ENCODE assay signal across 8 mouse cellular contexts in the genomic region with DNA sequence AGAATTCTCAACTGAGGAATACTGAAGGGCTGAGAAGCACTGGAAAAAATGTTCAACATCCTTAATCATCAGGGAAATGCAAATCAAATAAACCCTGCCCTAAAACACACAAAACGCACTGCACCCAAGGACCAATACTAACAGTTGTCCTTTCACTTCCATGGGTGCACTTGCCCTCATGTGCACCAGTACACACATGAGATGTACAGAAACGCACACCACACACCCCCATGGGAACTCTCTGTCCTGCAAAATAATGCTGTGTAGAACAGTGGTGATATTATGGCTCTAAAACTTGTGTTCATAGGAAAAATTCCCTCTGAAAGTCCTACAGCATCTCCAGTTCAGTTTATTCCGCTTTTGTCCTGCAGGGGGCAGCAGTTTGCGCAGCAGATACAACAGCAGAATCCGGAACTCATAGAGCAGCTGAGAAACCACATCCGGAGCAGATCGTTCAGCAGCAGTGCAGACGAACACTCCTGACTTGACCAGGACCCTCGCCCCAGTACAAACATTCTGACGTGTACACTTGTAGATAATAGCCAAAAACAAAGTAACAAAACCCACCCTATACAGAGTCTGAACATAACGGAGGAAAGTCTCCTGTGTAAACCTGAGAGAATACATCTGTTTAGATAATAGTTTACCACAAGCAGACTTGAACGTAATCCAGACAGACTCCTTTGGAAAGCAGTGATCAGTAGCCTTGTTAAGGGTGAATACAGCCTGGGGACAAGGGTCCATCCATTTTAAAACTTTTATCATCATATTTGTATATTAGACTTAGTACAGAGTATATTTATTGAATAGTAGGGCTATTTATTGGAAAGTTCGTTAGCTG. TPM values are rescaled to one million over a fixed set of nuclear protein-coding genes. Genes with fewer than 3 reads are reported as not detected.
A peak's percentile ranks its signal among the peaks of the same experiment; 100 is the strongest.
DNase-seq lines count a peak whose midpoint lies in the region; ATAC-seq and TF ChIP-seq lines count a peak whose summit lies in the region.

No protein-coding gene starts in this region.

- peak; percentile 87 for DNase-seq in MEL (ENCODE audit: low read depth, low spot score)
- DNase-seq in cerebellum, adult 11 months, result peak; percentile 66
- peak; percentile 4 for DNase-seq in heart, postnatal 25 days (ENCODE audit: low spot score)
- DNase-seq in layer of hippocampus, adult 9-10 months (ENCODE audit: low spot score), result peak; percentile 76
- peak; percentile 85 for DNase-seq in lung, postnatal 0 days (ENCODE audit: low spot score)
- DNase-seq in ovary, postnatal 36 days (ENCODE audit: low spot score), result peak; percentile 66
- peak; percentile 88 for DNase-seq in thymus, postnatal 14 days

- WGBS in forebrain, embryonic 15.5 days, result 40% methylated on average over 13 of the region's 13 CpGs
- WGBS in lung, postnatal 0 days, result 31% methylated on average over 13 of the region's 13 CpGs

- peak; percentile 76 for ATAC-seq in forebrain, embryonic 15.5 days (replicated peaks)
- peak; percentile 63 for ATAC-seq in lung, postnatal 0 days

- peak; percentile 43 for TF ChIP-seq RAD21 in MEL (IDR thresholded peaks at IDR 0.05; ENCODE audit: low read depth, low read length)

- peak overlapping the region; percentile 50 for H3K9ac ChIP-seq in MEL (ENCODE audit: control insufficient read depth, low read depth, low read length, poor library complexity, severe bottlenecking)
- no peak overlapping the region for H3K9ac ChIP-seq in forebrain, embryonic 15.5 days (replicated peaks)
- H3K9ac ChIP-seq in lung, postnatal 0 days (replicated peaks; ENCODE audit: low read depth), result no peak overlapping the region

- peak in 1 of 2 experiments; percentile 51; a peak in 2 of 4 replicates for TF ChIP-seq POLR2A in MEL (IDR thresholded peaks at IDR 0.05; ENCODE audit: control insufficient read depth in 1 of 2, insufficient read depth in 1 of 2, low read depth in 1 of 2, low read length in 2 of 2, poor library complexity in 1 of 2)

- peak; percentile 19 to 50; a peak in 1 of 4 replicates for TF ChIP-seq EP300 in MEL (IDR thresholded peaks at IDR 0.05; ENCODE audit: low read depth in 1 of 2, low read length in 2 of 2)
- TF ChIP-seq EP300 in lung, postnatal 0 days (IDR thresholded peaks at IDR 0.05), result no peak

- peak overlapping the region; percentile 37 to 56 for H3K4me3 ChIP-seq in MEL (ENCODE audit: control insufficient read depth in 1 of 2, insufficient read depth in 1 of 2, low read depth in 2 of 2, low read length in 2 of 2)
- H3K4me3 ChIP-seq in forebrain, embryonic 15.5 days, result no peak overlapping the region
- no peak overlapping the region for H3K4me3 ChIP-seq in lung, postnatal 0 days (ENCODE audit: low read depth, low read length)

- H3K79me2 ChIP-seq in MEL (ENCODE audit: control insufficient read depth, insufficient read depth, low read length, poor library complexity), result no peaks in the 10 kb centered on the region

- H3K4me1 ChIP-seq in MEL (ENCODE audit: control insufficient read depth in 1 of 2, insufficient read depth in 2 of 2, low read length in 2 of 2), result no peaks in the 10 kb centered on the region
- 0 out of 2 replicates have a peak, but pooled peaks cover 3% of the 10 kb centered on the region for H3K4me1 ChIP-seq in forebrain, embryonic 15.5 days
- no peaks in the 10 kb centered on the region for H3K4me1 ChIP-seq in lung, postnatal 0 days (ENCODE audit: insufficient read depth, low read depth, low read length)

- TF ChIP-seq CTCF in MEL (IDR thresholded peaks at IDR 0.05 in 2 of 3, conservative IDR thresholded peaks at IDR 0.05 in 1 of 3; ENCODE audit: control insufficient read depth in 1 of 3, insufficient read depth in 1 of 3, low read depth in 2 of 3, low read length in 3 of 3, poor library complexity in 1 of 3, severe bottlenecking in 1 of 3), result peak; percentile 85 to 96 (median 89)
- peak; percentile 89 for TF ChIP-seq CTCF in lung, postnatal 0 days (IDR thresholded peaks at IDR 0.05)

- no peak overlapping the region for H3K27ac ChIP-seq in MEL (ENCODE audit: control insufficient read depth, low read depth, low read length)
- H3K27ac ChIP-seq in forebrain, embryonic 15.5 days (replicated peaks), result no peak overlapping the region
- no peak overlapping the region for H3K27ac ChIP-seq in lung, postnatal 0 days (ENCODE audit: low read length)

- intact Hi-C loops in heart, postnatal 25 days (cut with DNase I), result no loop called here

- H3K9me3 ChIP-seq in MEL (replicated peaks; ENCODE audit: insufficient read depth, low read length), result no peaks in the 10 kb centered on the region
- no peaks in the 10 kb centered on the region for H3K9me3 ChIP-seq in forebrain, embryonic 15.5 days
- no peaks in the 10 kb centered on the region for H3K9me3 ChIP-seq in lung, postnatal 0 days (ENCODE audit: low read length)

- no peaks in the 10 kb centered on the region for H3K27me3 ChIP-seq in MEL (ENCODE audit: control insufficient read depth in 1 of 2, insufficient read depth in 2 of 2, low read length in 2 of 2)
- no peaks in the 10 kb centered on the region for H3K27me3 ChIP-seq in forebrain, embryonic 15.5 days
- H3K27me3 ChIP-seq in lung, postnatal 0 days (replicated peaks; ENCODE audit: insufficient read depth, low read length), result no peaks in the 10 kb centered on the region

- H3K4me2 ChIP-seq in forebrain, embryonic 15.5 days (replicated peaks), result no peak overlapping the region
- peak overlapping the region; percentile 20; the same call in 1 of the 2 replicates for H3K4me2 ChIP-seq in lung, postnatal 0 days (replicated peaks; ENCODE audit: low read depth, low read length)

- H3K36me3 ChIP-seq in MEL (ENCODE audit: control insufficient read depth in 1 of 2, insufficient read depth in 2 of 2, low read length in 2 of 2), result peaks cover 0 to 3% of the 10 kb centered on the region in 2 experiments; a peak in 3 of 4 replicates
- peaks cover 61% of the 10 kb centered on the region for H3K36me3 ChIP-seq in forebrain, embryonic 15.5 days
- peaks cover 19% of the 10 kb centered on the region; the same call in 1 of the 2 replicates for H3K36me3 ChIP-seq in lung, postnatal 0 days (ENCODE audit: insufficient read depth, low read length)

TF ChIP-seq in MEL, 35 proteins besides CTCF, POLR2A, EP300 and RAD21 (continues in another document):
- TF ChIP-seq SIN3A (IDR thresholded peaks at IDR 0.05; ENCODE audit: low read length) (peak; percentile 88), MYC (IDR thresholded peaks at IDR 0.05; ENCODE audit: low read depth, low read length) (no peak), JUND (IDR thresholded peaks at IDR 0.05; ENCODE audit: low read depth, low read length) (no peak), ZC3H11A (IDR thresholded peaks at IDR 0.05; ENCODE audit: low read depth, low read length) (peak; percentile 36; the same call in 1 of the 2 replicates), GATA1 (IDR thresholded peaks at IDR 0.05; ENCODE audit: low read depth, low read length) (no peak), UBTF (IDR thresholded peaks at IDR 0.05; ENCODE audit: borderline replicate concordance, insufficient read depth, low read depth, low read length) (no peak), MAX (IDR thresholded peaks at IDR 0.05; ENCODE audit: low read length) (no peak), ETS1 (IDR thresholded peaks at IDR 0.05; ENCODE audit: low read depth, low read length) (peak; percentile 84), POLR2AphosphoS2 (IDR thresholded peaks at IDR 0.05; ENCODE audit: low read length) (peak; percentile 69), SMC3 (IDR thresholded peaks at IDR 0.05; ENCODE audit: low read depth, low read length) (peak; percentile 57), NELFE (IDR thresholded peaks at IDR 0.05; ENCODE audit: low read depth, low read length) (peak; percentile 47; the same call in 1 of the 2 replicates), ZKSCAN1 (IDR thresholded peaks at IDR 0.05; ENCODE audit: low read depth, low read length) (no peak), TBP (IDR thresholded peaks at IDR 0.05; ENCODE audit: low read depth, low read length) (0 out of 2 replicates have a peak, but pooled peaks have one; percentile 31), BHLHE40 (IDR thresholded peaks at IDR 0.05; ENCODE audit: borderline replicate concordance, low read depth, low read length) (peak; percentile 36; the same call in 1 of the 2 replicates), RCOR1 (IDR thresholded peaks at IDR 0.05; ENCODE audit: low read depth, low read length) (no peak), HCFC1 (IDR thresholded peaks at IDR 0.05; ENCODE audit: low read depth, low read length) (peak; percentile 80)

RNA-seq across cellular contexts. Expression of gene Sgtb, which starts 30.0 kb away (rescaled TPM):
- total RNA-seq in MEL (2012; rRNA removed), result 0.03 TPM in 1 of 2 replicates, not detected in the other
- polyA plus RNA-seq in MEL (2012; ENCODE audit: insufficient read depth in 1 of 2, insufficient read length in 2 of 2, low read depth in 1 of 2, low replicate concordance in 2 of 2, missing spikeins in 1 of 2), result under 1 TPM in 1 of 2 experiments, not detected in 1; 0.11 TPM
- 32.2 and 34.4 TPM in 2 replicates for polyA plus RNA-seq in forebrain, embryonic 15.5 days (2015; fragmentation: Nextera tagmentation; extraction: Ambion mirVana)
- 1 to 10 TPM in 1 of 2 experiments, under 1 TPM in 1; 0.75 to 1.6 TPM for total RNA-seq in heart, postnatal 25 days (2021)
- polyA plus RNA-seq in lung, postnatal 0 days (2015; fragmentation: Nextera tagmentation; extraction: Ambion mirVana), result 4.7 and 5.5 TPM in 2 replicates

RNA-seq across cellular contexts. Expression of gene Nln, which starts 30.2 kb away (rescaled TPM):
- total RNA-seq in MEL (2012; rRNA removed), result 14.2 and 15.4 TPM in 2 replicates
- polyA plus RNA-seq in MEL (2012; ENCODE audit: insufficient read depth in 1 of 2, insufficient read length in 2 of 2, low read depth in 1 of 2, low replicate concordance in 2 of 2, missing spikeins in 1 of 2), result 100 to 1,000 TPM in 1 of 2 experiments, 10 to 100 TPM in 1; 16.1 to 229 TPM
- 35.7 and 38.1 TPM in 2 replicates for polyA plus RNA-seq in forebrain, embryonic 15.5 days (2015; fragmentation: Nextera tagmentation; extraction: Ambion mirVana)
- total RNA-seq in heart, postnatal 25 days (2021), result 10 to 100 TPM; 11.2 to 11.6 TPM
- polyA plus RNA-seq in lung, postnatal 0 days (2015; fragmentation: Nextera tagmentation; extraction: Ambion mirVana), result 13.0 and 16.7 TPM in 2 replicates

RNA-seq across cellular contexts. Expression of gene Trappc13, which starts 38.7 kb away (rescaled TPM):
- total RNA-seq in MEL (2012; rRNA removed), result 33.4 and 33.5 TPM in 2 replicates
- 10 to 100 TPM in 1 of 2 experiments, not detected in 1; 28.3 TPM for polyA plus RNA-seq in MEL (2012; ENCODE audit: insufficient read depth in 1 of 2, insufficient read length in 2 of 2, low read depth in 1 of 2, low replicate concordance in 2 of 2, missing spikeins in 1 of 2)
- 69.5 and 69.7 TPM in 2 replicates for polyA plus RNA-seq in forebrain, embryonic 15.5 days (2015; fragmentation: Nextera tagmentation; extraction: Ambion mirVana)
- total RNA-seq in heart, postnatal 25 days (2021), result 10 to 100 TPM; 32.4 to 34.0 TPM
- 30.8 and 33.2 TPM in 2 replicates for polyA plus RNA-seq in lung, postnatal 0 days (2015; fragmentation: Nextera tagmentation; extraction: Ambion mirVana)

RNA-seq across cellular contexts. Expression of gene Trim23, which starts 39.0 kb away (rescaled TPM):
- 8.5 and 8.6 TPM in 2 replicates for total RNA-seq in MEL (2012; rRNA removed)
- polyA plus RNA-seq in MEL (2012; ENCODE audit: insufficient read depth in 1 of 2, insufficient read length in 2 of 2, low read depth in 1 of 2, low replicate concordance in 2 of 2, missing spikeins in 1 of 2), result 1 to 10 TPM in 1 of 2 experiments, not detected in 1; 5.8 TPM
- polyA plus RNA-seq in forebrain, embryonic 15.5 days (2015; fragmentation: Nextera tagmentation; extraction: Ambion mirVana), result 36.2 and 41.6 TPM in 2 replicates
- 10 to 100 TPM; 19.5 to 22.2 TPM for total RNA-seq in heart, postnatal 25 days (2021)
- 11.3 and 12.2 TPM in 2 replicates for polyA plus RNA-seq in lung, postnatal 0 days (2015; fragmentation: Nextera tagmentation; extraction: Ambion mirVana)

Comparison
In these comparisons a context has a peak if more than half of its experiments do, and no peak if none do; other contexts are left out.
1. DNase-seq: peak in every context shown above with its lines; median percentile 88 in thymus, postnatal 14 days; 87 in MEL; 85 in lung, postnatal 0 days; 76 in layer of hippocampus, adult 9-10 months; 66 in cerebellum, adult 11 months; 66 in ovary, postnatal 36 days; 4 in heart, postnatal 25 days.
2. H3K4me3 ChIP-seq: peak in MEL (2 of 2); none in forebrain, embryonic 15.5 days (single experiment) and lung, postnatal 0 days (single experiment).